Mouse (Mus musculus): ENCODE results near the gene Cdkn1c. TPM values are rescaled to one million over a fixed set of nuclear protein-coding genes. Genes with fewer than 3 reads are reported as not detected.

Gene Cdkn1c
- 13.2 and 18.0 TPM in 2 replicates for polyA plus RNA-seq (2012; rRNA removed)

DNA sequence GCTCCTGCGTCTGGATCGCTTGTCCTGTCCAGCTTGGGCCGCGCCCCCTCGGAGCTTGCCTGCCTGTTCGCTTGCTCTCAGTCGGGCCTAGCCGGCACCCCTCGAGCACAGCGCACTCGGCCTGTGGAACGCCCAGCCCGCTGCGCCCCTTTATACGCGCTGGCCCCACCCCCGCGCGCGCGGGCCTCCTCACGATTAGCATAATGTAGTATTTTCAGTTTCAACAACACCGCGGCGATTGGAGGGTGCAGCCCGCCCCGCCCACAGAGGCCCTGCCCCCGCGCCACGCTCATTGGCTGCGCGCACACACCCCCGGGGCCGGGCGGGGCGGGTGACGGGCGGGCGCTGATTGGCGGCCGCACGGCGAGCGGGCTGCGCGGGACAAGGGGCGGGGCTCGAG is at the start of gene Cdkn1c:
TSS of gene Cdkn1c (minus strand) at position 177 of the 400 bp plus-strand sequence.

DNA sequence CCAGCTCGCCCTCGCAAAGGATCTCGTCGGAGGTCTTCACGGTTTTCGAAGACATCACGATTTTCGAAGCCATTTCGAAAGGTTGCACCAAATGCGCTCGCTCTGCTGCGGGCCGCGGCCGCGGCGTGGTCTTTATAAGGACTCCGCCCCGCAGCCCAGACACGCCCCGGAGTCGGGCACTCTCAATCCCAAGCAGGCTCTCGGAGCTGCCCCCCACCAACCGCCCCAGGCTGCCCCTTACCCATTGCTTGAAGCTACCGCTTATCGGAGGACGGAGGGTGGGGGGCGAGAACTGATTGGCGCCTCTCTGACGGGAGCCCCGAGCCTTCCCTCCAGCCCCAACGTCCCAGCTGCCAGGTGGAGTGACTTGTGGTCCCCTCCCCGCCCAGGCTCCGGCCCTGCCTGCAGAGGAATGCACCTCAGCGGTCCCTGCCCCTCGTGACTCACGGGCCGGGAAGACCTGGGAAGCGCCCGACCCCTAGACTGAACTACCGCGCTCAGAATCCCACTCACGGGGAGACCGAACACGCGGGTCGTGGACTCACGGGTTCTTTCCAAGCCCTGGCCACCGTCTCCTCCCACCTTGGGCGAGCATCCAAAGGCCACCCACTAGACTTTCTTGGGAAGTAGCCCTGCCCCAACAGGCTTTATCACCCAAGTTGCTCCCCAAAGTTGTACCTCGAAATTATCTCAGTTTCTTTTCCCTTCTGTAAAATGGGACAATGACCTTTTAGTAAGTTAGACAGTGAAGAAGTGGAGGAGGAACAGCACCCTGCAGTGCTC is 41.8 kb upstream of the Cdkn1c start, which contains the start of gene Phlda2:
TSS of gene Phlda2 (minus strand) at position 733 of the 783 bp plus-strand sequence.

DNA sequence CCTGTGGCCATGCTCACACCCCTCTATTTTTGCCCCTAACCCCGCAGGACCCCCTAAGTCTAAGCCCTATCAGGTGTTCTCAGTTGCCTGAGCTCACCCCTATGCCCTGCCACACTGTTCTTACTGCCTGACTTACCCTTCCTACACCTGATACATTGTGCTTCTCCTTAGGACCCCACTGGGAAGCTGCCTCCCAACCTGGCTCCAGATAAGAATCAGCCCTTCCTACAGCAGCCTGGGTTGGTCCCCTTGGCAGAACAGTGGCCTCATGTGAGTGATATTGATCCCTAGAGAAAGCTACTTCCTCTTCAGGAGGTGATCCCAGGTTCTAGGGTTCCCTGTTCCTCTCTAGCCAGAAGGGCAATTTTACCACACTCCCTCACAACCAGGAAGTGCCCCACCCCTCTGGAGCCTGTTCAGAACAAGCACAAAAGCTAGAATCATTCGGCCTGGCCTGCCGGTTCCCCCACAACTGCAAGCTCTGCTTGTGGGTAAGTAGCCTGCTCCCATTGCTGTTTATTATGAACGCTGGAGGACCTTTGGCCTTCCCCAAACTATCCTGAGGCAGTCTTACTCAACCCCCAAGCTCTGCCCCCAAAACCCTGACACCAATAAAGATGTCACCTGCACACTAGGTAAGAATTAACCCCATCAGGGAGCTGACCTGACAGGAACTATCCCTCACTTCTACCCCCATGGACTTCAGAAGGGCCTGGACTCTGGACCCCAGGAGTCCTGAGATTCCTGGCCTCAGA is 12.7 kb upstream of the Cdkn1c start, which contains the start of gene Slc22a18:
TSS of gene Slc22a18 (plus strand) at position 390 of the 755 bp plus-strand sequence.

Other genes with a start within 250 kb of the Cdkn1c start
- gene Slc22a18, start 12.7 kb upstream of the Cdkn1c start, polyA plus RNA-seq (2012; rRNA removed) = 239 and 336 TPM in 2 replicates
- gene Phlda2, start 42.1 kb upstream of the Cdkn1c start, polyA plus RNA-seq (2012; rRNA removed) = 7.0 and 7.4 TPM in 2 replicates
- gene Nap1l4, start 88.1 kb upstream of the Cdkn1c start, polyA plus RNA-seq (2012; rRNA removed) = 36.4 and 41.5 TPM in 2 replicates
- 13.5 and 14.9 TPM in 2 replicates for gene Cars, start 139.0 kb upstream of the Cdkn1c start, polyA plus RNA-seq (2012; rRNA removed)
- gene Tnfrsf26, start 167.7 kb upstream of the Cdkn1c start, polyA plus RNA-seq (2012; rRNA removed) = 0.14 and 0.21 TPM in 2 replicates
- gene Tnfrsf22, start 188.6 kb upstream of the Cdkn1c start, polyA plus RNA-seq (2012; rRNA removed) = 1.9 and 2.1 TPM in 2 replicates
- 3.5 and 3.7 TPM in 2 replicates for gene Tnfrsf23, start 224.8 kb upstream of the Cdkn1c start, polyA plus RNA-seq (2012; rRNA removed)